Mouse (Mus musculus) neural tube, embryonic 15.5 days (tissue): ENCODE results near the gene Pla2g5. TPM values are rescaled to one million over a fixed set of nuclear protein-coding genes. Genes with fewer than 3 reads are reported as not detected.
"Not testable (repeated sequence)": the region's sequence is repeated elsewhere in the genome, so short reads cannot be mapped to it uniquely, and the experiment has no call there.

Source experiments
- ATAC-seq: fragments of 200-750 bp; cut with Nextera tagmentation; 2 replicates; pipeline ENCODE4 v1.8.0; 2017; ENCODE audit warnings: mild to moderate bottlenecking, moderate TSS enrichment, moderate library complexity; ENCODE audit not compliant: low FRiP score
- H3K27ac ChIP-seq: fragments of 300-500 bp; sonication (generic); replicated peaks from 2 replicates; pipeline ENCODE4 v1.5.1; 2015; ENCODE audit warnings: mild to moderate bottlenecking, inconsistent platforms
- H3K27me3 ChIP-seq: fragments of 300-500 bp; sonication (generic); replicated peaks from 2 replicates; pipeline ENCODE4 v1.6.1; 2015; ENCODE audit warnings: inconsistent platforms
- H3K36me3 ChIP-seq: fragments of 300-500 bp; sonication (generic); 2 replicates; pipeline ENCODE4 v1.6.1; 2015; ENCODE audit warnings: inconsistent platforms
- H3K4me1 ChIP-seq: fragments of 300-500 bp; sonication (generic); 2 replicates; pipeline ENCODE4 v1.6.1; 2015; ENCODE audit warnings: inconsistent platforms
- H3K4me2 ChIP-seq: fragments of 300-500 bp; sonication (generic); 2 replicates; pipeline ENCODE4 v1.6.1; 2015; ENCODE audit warnings: inconsistent platforms, mild to moderate bottlenecking, moderate library complexity
- H3K4me3 ChIP-seq: fragments of 300-500 bp; sonication (generic); replicated peaks from 2 replicates; pipeline ENCODE4 v1.5.1; 2015; ENCODE audit warnings: mild to moderate bottlenecking, inconsistent platforms
- H3K9ac ChIP-seq: fragments of 300-500 bp; sonication (generic); replicated peaks from 2 replicates; pipeline ENCODE4 v1.6.1; 2015; ENCODE audit warnings: mild to moderate bottlenecking, inconsistent platforms
- H3K9me3 ChIP-seq: fragments of 300-500 bp; sonication (generic); replicated peaks from 2 replicates; pipeline ENCODE4 v1.6.1; 2016; ENCODE audit warnings: inconsistent platforms
- WGBS: fragments of 180-500 bp; shearing (Covaris S2); methylation state at CpG from one replicate; pipeline ENCODE4 v1.1.7; 2015; ENCODE audit warnings: mixed read lengths; 5-methylcytosine and 5-hydroxymethylcytosine counted together
- polyA plus RNA-seq: library from polyadenylated mRNA; unstranded; fragments of >200 nt; fragmentation: Nextera tagmentation; extraction: Ambion mirVana; gene quantifications from 2 replicates; pipeline ENCODE4 v1.2.1, GENCODE M21; 2015

Gene Pla2g5
- polyA plus RNA-seq = 0.24 and 0.79 TPM in 2 replicates

DNA sequence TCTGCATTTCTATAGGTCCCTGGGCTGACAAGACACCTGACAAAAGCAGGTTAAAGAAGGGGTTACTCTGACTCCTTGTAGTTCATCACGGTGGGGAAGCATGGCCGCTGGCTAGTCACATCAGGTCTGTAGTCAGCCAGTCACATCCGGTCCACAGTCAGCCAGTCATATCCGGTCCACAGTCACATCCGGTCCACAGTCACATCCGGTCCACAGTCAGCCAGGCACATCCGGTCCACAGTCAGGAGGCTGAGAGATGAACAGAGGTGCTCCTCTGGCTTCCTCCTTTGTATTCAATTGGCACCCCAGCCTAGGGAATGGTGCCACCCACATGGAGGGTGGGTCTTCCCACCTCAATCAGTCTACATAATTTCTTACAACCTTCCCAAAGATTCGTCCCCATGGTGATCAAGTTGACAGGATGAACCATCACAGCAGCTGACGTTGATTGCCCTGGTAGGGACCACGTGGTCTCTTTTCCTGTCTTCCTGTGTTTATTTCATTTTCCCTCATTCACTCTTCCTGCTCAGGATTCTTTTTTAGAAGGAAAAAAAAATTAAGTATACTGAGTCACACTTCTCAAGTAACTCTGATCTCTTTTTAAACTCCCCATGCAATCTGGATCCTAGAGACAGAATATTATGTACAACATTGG lies at the start of gene Pla2g5:
Gene Pla2g5, minus strand, starts transcription at position 139 of the 655 bp plus-strand sequence.
- Histone ChIP-seq H3K4me3 (no peak within 1 kb of the TSS), H3K9me3 (no peaks in the 10 kb centered on the region), H3K27me3 (no peaks in the 10 kb centered on the region), H3K27ac (no peak within 1 kb of the TSS), H3K4me2 (no peak within 1 kb of the TSS), H3K9ac (no peak within 1 kb of the TSS), H3K36me3 (no peaks in the 10 kb centered on the region), H3K4me1 (peaks cover 9% of the 10 kb centered on the region; the same call in 1 of the 2 replicates)
- ATAC-seq = no peak
- WGBS = 78% methylated on average over 10 of the region's 10 CpGs

DNA sequence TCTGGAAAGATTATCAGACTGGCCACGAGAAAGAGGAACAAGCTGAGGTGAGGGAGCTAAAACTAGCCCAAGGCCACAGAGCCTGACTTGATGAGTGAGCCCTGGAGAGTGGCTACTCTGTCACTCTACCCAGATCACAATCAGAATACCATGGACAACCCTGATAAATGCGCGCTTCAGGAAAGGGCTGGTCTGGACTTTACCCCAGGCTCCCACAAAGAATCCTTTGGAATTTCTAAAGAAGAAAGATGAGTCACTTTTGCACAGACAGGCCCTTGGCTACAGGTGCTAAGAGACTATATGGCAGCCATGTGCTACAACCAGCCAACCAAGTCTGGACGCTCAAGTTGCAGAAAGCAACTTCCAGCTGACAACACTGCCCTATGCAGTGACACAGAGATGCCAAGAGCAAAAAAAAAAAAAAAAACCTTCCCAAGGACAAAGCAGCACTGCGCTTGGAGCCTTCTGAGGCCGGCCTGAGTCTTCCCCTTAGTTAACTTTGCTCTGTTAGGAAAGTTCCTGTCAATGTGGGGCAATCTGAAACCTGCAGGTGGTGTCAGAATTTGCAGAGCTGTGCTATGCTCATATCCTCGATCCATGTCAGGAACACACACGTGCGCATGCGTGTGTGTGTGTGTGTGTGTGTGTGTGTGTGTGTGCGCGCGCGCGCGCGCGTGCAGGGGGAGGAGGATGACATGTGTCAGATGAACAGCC lies 42.5 kb upstream of the Pla2g5 start:
- Histone ChIP-seq H3K36me3 (peaks cover 82% of the 10 kb centered on the region), H3K9me3 (no peaks in the 10 kb centered on the region), H3K4me3 (no peak overlapping the region), H3K4me1 (peaks cover 9% of the 10 kb centered on the region), H3K27ac (no peak overlapping the region), H3K27me3 (no peaks in the 10 kb centered on the region), H3K4me2 (no peak overlapping the region), H3K9ac (no peak overlapping the region)
- no peak for ATAC-seq
- WGBS = 96% methylated on average over 18 of the region's 18 CpGs

DNA sequence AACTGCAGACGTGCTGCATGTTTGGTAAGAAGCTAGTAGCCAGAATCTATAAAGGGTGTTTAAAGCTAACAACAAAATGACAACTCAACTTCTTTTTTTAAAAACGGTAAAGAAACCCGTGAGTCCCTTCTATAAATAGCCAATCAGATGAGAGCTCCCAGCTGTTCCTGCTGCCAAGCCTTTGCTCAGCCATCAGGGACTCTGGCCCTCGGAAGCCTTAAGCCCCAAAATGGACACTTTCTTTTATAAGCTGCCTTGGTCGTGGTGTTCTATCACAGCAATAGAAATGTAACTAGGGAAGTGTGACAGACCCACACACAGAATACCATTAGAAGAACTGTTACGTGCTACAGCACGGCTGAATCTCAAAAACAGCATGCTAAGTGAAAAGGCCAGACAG lies 36.1 kb upstream of the Pla2g5 start:
- Histone ChIP-seq H3K27me3 (no peaks in the 10 kb centered on the region), H3K27ac (no peak overlapping the region), H3K4me3 (no peak overlapping the region), H3K9me3 (no peaks in the 10 kb centered on the region), H3K4me1 (no peaks in the 10 kb centered on the region), H3K36me3 (peaks cover 97% of the 10 kb centered on the region), H3K9ac (no peak overlapping the region), H3K4me2 (no peak overlapping the region)
- WGBS = 84% methylated on average over 7 of the region's 7 CpGs
- ATAC-seq = no peak

DNA sequence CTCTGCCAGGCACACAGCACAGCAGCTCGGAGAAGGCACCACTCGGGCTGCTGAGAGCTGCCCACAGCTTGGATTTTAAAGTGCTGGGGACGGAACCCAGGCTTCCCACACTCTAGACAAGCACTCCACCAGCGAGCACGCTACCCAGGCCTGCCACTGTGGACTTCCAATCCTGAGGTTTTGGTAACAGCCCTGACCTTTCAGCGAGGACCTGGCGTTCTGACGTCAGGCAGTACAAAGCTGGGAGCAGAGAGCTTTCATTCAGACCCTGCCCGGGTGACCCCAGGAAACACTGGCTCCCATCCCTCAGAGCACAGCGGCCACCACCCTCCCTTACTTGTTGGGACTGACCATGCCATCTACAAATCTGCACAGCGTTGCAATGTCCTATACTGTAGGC lies 30.5 kb upstream of the Pla2g5 start:
- H3K4me3 ChIP-seq, H3K4me1 ChIP-seq, H3K4me2 ChIP-seq, H3K27ac ChIP-seq, H3K9me3 ChIP-seq, ATAC-seq, H3K27me3 ChIP-seq, H3K9ac ChIP-seq: not testable (repeated sequence)
- peaks cover 73% of the 10 kb centered on the region for H3K36me3 ChIP-seq
- WGBS = 93% methylated on average over 11 of the region's 11 CpGs

DNA sequence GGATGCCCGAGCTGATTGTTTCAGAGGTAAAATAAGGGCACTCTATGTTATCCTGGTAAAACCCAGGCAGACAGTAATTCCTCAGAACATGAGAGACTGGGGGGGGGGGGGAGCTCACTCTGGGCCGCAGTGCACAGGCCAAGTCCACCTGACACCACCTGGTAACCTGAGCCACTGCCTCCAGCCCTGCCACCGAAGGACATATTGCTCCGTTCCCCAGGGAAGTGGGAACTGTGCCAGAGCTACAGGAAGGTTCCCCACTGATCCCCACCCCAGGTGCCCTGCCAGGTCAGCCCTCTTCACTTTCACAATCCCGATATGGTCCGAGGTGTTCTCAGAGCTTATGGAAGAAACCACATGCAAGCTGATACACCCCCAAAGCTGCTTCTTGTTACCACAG lies 29.4 kb upstream of the Pla2g5 start:
- Histone ChIP-seq H3K4me1 (no peaks in the 10 kb centered on the region), H3K27ac (no peak overlapping the region), H3K9me3 (no peaks in the 10 kb centered on the region), H3K36me3 (peaks cover 63% of the 10 kb centered on the region), H3K9ac (no peak overlapping the region), H3K4me3 (no peak overlapping the region), H3K4me2 (no peak overlapping the region), H3K27me3 (no peaks in the 10 kb centered on the region)
- no peak for ATAC-seq
- 85% methylated on average over 6 of the region's 6 CpGs for WGBS

DNA sequence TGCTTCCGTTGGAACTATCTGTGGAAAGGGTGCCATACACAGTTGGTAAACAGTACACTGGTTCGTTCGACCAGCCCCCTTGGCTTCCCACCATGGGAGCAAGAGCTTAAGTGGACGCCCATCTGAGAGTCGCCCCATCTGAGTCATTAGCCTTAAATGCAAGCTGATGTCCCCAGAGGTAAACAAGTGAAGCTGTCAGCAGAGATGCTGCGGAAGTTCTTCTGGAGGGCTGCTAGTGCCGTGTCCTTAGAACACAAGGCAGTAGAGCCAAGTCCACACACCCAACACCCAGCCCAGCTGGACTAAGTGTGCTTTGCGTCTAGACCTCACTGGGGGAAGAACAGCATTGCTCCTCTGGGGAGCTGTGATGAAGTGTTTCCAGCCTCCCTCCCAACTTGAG lies 26.4 kb upstream of the Pla2g5 start:
- Histone ChIP-seq H3K27ac (0 out of 2 replicates have a peak overlapping the region, but pooled peaks have one; percentile 49), H3K27me3 (no peaks in the 10 kb centered on the region), H3K4me2 (no peak overlapping the region), H3K9ac (no peak overlapping the region), H3K4me1 (no peaks in the 10 kb centered on the region), H3K9me3 (no peaks in the 10 kb centered on the region), H3K36me3 (peaks cover 33% of the 10 kb centered on the region), H3K4me3 (no peak overlapping the region)
- ATAC-seq = no peak
- 78% methylated on average over 8 of the region's 8 CpGs for WGBS

DNA sequence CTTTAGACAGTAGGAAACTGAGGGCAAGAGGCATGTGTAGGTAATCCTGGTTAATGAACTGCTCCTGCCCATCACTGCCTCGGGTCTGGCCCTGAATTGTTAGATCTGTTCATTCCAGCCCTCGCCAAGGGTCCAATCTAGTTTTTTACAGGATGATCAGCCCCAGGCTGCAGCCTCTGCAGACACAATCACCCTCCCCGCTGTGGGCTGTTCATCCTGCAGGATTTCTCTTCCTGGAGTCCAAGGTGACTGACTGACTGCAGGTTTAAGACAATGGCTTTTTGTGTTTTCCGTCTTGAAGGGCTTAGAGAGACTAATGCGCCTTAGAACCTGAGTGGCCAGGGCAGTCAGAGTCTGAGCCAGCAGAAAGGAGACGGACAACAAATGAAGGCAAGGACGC lies 25.9 kb upstream of the Pla2g5 start:
- H3K27ac ChIP-seq = 0 out of 2 replicates have a peak overlapping the region, but pooled peaks have one; percentile 49

DNA sequence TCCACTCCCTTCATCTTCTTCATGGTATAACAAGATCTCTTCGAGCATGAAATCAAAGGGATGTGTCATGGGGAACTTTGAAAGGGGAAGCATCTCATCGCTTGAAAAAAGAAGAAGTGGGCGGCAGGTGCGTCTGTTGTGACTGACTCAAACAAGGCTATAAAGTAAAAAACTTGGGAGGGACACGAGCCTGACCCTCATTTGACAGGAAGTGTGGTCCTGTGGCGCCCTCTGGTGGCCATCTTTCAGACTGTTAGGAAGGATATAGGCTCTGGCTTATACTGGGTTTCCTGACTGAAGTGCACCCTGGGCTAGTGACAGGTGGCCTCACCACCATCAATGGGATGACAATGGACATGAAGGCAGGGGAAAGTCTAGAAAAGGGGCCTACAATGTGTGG lies 21.0 kb upstream of the Pla2g5 start:
- WGBS = 13% methylated on average over 6 of the region's 6 CpGs
- H3K9ac ChIP-seq = no peak overlapping the region
- no peak for ATAC-seq
- peaks cover 9% of the 10 kb centered on the region for H3K4me1 ChIP-seq
- H3K36me3 ChIP-seq = no peaks in the 10 kb centered on the region
- no peaks in the 10 kb centered on the region for H3K9me3 ChIP-seq
- H3K27me3 ChIP-seq = 0 out of 2 replicates have a peak, but pooled peaks cover 10% of the 10 kb centered on the region
- no peak overlapping the region for H3K4me2 ChIP-seq
- no peak overlapping the region for H3K4me3 ChIP-seq
- H3K27ac ChIP-seq = no peak overlapping the region

More for the DNA sequence above, 25.9 kb upstream of the Pla2g5 start:
- Histone ChIP-seq H3K36me3 (peaks cover 28% of the 10 kb centered on the region), H3K4me2 (no peak overlapping the region), H3K27me3 (no peaks in the 10 kb centered on the region), H3K4me3 (no peak overlapping the region), H3K9ac (no peak overlapping the region), H3K4me1 (no peaks in the 10 kb centered on the region), H3K9me3 (no peaks in the 10 kb centered on the region)
- WGBS = 49% methylated on average over 7 of the region's 7 CpGs
- ATAC-seq = no peak

DNA sequence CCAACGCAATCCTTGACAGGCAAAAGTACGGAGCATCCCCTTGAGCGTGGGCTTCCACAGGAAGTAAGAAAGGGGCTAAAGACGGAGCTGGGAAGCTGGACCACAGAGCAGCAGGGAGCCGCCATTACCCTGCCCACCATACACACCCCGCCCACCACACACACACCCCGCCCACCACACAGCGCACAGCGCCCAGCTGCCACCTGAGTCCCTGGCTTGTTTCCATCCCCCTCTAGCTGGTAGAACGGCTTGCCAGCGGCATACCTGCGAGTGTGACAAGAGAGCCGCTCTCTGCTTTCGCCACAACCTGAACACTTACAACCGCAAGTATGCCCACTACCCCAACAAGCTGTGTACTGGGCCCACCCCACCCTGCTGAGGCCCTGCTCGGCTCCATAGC lies 18.9 kb upstream of the Pla2g5 start:
- ATAC-seq = no peak
- H3K4me3 ChIP-seq = no peak overlapping the region

DNA sequence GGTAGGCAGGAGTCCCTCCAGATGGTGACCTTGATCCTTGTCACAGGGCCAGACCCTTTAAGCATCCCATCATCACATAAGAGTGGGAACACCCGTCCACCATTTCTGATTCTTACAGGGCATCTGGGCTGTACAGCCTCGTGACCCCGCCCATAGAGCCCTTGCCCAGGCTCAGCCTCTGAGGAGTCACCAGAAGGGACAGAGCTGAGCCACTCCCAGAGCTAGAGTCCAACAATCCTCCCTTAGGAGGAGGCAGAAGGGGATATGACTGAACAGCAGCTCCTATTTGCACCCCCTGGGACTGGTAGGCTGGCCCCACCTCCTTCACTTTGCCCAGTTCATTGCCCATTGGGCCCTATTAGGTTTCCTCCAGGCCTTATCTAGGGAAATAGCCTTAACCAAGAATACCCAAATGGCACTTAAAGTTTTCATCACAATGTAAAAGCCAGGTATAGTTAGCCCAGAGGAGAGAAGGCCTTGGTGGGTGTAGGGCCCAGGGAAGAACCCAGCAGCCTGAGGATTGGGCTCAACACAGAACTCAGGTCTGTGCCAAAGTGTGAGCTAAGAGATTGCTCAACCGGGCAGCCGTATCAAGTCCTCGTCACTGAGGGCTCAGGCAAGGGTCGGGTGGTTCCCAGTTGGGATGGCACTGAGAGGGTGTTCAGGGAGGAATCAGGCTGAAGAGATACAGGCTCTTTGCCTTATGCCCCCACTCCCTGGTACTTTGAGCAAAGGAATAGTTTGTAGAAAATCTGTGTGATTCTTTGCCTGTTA lies 17.7 kb upstream of the Pla2g5 start:
- Histone ChIP-seq H3K27ac (no peak overlapping the region), H3K4me3 (no peak overlapping the region), H3K27me3 (0 out of 2 replicates have a peak, but pooled peaks cover 11% of the 10 kb centered on the region), H3K9ac (no peak overlapping the region), H3K4me2 (no peak overlapping the region), H3K9me3 (no peaks in the 10 kb centered on the region), H3K36me3 (no peaks in the 10 kb centered on the region), H3K4me1 (peaks cover 9% of the 10 kb centered on the region)
- 86% methylated on average over 7 of the region's 7 CpGs for WGBS
- no peak for ATAC-seq

More for the DNA sequence above, 18.9 kb upstream of the Pla2g5 start:
- Histone ChIP-seq H3K9me3 (no peaks in the 10 kb centered on the region), H3K4me2 (peak overlapping the region; percentile 42), H3K27ac (no peak overlapping the region; the same call in 1 of the 2 replicates), H3K4me1 (peaks cover 9% of the 10 kb centered on the region), H3K9ac (no peak overlapping the region), H3K36me3 (no peaks in the 10 kb centered on the region), H3K27me3 (0 out of 2 replicates have a peak, but pooled peaks cover 11% of the 10 kb centered on the region)
- WGBS = 12% methylated on average over 14 of the region's 16 CpGs

DNA sequence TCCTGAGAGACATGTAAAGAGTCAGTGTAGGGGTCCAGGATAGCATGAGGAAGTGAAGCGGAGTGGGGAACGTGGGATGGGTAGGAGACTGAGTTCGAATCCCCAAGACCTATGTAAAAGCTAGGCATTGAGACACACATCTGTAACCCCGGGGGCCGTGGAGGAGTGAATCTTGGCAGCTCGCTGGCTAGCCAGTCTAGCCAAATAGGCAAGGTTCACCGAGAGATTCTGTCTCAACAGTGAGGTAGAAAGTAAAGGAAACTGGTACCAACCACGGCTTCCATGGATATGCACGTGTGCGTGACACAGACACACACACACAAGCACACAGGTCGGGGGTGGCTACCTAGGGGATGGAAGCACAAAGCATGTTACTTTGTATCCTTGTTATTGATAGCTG lies 16.5 kb upstream of the Pla2g5 start:
- no peak overlapping the region for H3K27ac ChIP-seq
- peaks cover 9% of the 10 kb centered on the region for H3K4me1 ChIP-seq
- H3K27me3 ChIP-seq = 0 out of 2 replicates have a peak, but pooled peaks cover 11% of the 10 kb centered on the region
- no peak overlapping the region for H3K4me3 ChIP-seq
- H3K9ac ChIP-seq = no peak overlapping the region
- H3K9me3 ChIP-seq = no peaks in the 10 kb centered on the region
- WGBS = 85% methylated on average over 11 of the region's 11 CpGs
- no peaks in the 10 kb centered on the region for H3K36me3 ChIP-seq
- H3K4me2 ChIP-seq = no peak overlapping the region
- no peak for ATAC-seq
